Mouse (Mus musculus): Measurements from ENCODE around the gene Wdr60. TPM values are rescaled to one million over a fixed set of nuclear protein-coding genes. Genes with fewer than 3 reads are reported as not detected.
"Not testable (repeated sequence)": the region's sequence is repeated elsewhere in the genome, so short reads cannot be mapped to it uniquely, and the experiment has no call there.

Gene Wdr60
- total RNA-seq (2021) = 10 to 100 TPM; 11.1 to 12.1 TPM
- long read RNA-seq, experiment 1, partial matches to known transcripts = 1 of 6 reads
- long read RNA-seq, experiment 1, other reads (novel, unspliced or antisense) = 3 of 6 reads
- long read RNA-seq, experiment 2, transcript Wdr60-201 (22 exons, 3,721 nt) = major isoform, 12 of 23 reads
- long read RNA-seq, experiment 2, partial matches to known transcripts = 4 of 23 reads
- long read RNA-seq, experiment 2, other reads (novel, unspliced or antisense) = 5 of 23 reads

DNA sequence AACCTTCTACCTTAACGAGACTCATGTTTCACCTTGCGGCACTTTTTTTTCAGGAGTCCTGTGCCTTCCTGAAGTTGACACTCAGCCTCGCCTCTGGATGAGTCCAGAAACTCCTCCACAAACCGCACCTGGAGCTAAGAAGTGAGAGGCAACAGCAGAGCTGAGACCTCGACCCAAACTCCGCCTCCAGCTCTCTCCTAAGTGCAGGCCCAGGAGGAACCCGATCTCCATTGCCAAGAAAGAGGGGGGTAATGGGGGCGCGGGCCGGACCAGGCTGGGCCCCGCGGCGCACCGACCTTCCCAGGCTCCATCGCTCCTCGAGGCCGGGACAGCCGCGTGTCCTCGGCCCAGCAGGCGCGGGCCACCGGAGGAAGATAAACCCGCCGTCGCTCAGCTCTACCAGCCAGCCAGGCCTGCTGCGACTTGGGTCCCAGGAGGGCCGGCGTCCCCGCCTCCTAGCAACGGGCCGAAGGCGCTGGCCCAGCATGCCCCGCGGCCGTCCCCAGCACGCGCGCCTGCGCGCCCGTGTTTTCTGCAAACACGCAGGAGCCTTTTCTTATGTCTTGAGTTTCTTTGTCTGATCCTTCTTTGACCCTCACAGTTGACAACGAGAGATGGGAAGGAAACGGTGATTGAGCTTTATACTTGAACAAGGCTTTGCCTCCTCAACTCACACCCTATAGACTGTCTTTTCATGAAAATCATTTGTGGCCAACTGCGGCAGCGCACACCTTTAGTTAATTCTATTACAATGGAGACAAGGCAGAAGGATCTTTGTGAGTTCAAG is at the start of gene Wdr60:
Gene Wdr60, minus strand, starts transcription at position 468 of the 787 bp plus-strand sequence.
- peak; percentile 77 to 80 for DNase-seq (ENCODE audit: low spot score in 2 of 2)

DNA sequence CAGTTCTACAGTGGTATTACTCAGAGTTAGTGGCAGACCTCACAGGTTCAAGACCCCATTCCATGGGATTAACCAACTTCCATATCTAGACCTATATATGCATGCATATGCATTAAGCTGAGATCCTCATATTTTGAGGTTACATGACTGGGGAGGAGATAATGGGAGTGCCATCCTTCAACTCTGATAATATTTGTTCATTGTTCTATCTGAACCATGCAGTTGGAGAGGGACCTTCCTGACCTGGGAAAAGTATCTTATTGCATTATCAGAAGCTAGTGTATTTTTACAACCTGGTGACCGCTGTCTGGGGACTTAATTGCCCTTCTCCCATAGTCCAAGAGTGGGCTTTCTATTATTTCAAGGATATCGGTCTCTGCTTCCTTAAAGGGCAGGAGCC is 45.8 kb upstream of the Wdr60 start:
- DNase-seq (ENCODE audit: low spot score in 2 of 2) = no peak

DNA sequence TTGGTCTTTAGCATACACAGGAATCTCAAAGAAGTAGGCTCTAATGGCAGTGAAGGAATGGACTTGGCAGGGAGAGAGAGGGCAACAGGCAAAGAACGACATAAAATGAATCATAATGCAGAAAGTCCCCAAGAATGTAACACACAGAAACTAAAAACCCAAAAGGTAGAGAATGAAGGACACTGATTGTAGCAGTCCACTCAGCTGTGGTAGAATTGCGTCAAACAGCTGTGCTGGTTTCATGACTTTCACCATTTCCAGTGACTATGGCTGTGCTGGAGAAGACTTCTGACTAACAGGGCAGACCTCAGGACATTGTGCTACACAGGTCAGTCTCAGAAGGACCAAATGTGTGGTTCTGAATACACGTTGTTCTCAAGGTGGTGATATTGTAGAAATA is 45.0 kb upstream of the Wdr60 start:
- no peak for DNase-seq (ENCODE audit: low spot score in 2 of 2)

DNA sequence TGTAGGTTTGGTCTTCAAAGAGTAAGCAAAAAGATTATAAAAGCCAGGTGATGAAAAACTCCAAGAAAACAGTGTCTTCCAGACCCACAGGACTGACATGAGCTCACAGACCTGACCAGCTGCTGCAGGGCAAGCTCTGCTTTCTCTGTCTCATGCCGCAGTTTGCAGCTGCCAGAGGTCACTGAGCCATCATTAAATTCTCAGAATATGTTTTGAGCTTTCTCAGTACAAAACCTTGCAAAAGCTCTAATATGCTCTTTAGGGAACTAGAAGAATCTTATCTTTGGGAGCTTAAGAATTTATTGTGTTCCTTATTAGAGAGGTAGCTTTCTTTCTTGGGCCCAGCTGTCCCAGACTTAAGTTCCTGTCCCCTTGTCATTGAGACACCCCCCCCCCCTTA is 43.2 kb upstream of the Wdr60 start:
- DNase-seq (ENCODE audit: low spot score in 2 of 2) = no peak

DNA sequence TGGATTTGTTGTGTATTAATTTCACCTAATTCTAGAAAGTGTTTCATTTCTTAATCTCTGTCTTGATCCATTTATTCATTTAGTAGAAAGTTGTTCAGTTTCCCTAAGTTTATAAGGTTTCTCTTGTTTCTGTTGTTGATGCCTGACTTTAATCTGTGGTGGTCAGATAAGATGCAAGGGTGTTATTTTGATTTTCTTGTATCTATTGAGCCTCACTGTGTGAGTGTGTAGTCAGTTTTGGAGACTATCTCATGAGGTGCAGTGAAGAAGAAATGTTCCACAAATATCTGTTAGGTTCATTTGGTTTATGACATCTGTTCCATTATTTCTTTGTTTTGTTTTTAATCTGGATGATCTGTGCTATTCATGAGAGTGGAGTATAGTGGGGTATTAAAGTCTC is 39.4 kb upstream of the Wdr60 start:
- DNase-seq (ENCODE audit: low spot score in 2 of 2) = no peak

DNA sequence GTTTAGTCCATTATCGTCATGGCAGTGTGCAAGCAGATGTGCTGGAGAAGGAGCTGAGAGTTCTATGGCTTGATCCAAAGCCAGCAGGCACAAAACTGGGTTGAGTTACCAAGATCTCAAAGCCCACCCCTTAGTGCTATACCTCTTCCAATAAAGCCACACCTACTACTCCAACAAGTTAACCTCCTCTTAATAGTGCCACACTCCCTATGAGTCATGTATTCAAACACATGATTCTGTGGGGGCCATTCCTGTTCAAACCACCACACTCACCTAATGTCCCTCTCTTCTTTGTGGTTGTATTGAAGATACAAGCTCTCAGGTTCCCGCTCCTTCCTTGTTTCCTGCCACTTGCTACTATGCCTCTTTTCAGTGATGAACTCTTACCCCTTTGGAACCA is 37.1 kb upstream of the Wdr60 start:
- no peak for DNase-seq (ENCODE audit: low spot score in 2 of 2)

DNA sequence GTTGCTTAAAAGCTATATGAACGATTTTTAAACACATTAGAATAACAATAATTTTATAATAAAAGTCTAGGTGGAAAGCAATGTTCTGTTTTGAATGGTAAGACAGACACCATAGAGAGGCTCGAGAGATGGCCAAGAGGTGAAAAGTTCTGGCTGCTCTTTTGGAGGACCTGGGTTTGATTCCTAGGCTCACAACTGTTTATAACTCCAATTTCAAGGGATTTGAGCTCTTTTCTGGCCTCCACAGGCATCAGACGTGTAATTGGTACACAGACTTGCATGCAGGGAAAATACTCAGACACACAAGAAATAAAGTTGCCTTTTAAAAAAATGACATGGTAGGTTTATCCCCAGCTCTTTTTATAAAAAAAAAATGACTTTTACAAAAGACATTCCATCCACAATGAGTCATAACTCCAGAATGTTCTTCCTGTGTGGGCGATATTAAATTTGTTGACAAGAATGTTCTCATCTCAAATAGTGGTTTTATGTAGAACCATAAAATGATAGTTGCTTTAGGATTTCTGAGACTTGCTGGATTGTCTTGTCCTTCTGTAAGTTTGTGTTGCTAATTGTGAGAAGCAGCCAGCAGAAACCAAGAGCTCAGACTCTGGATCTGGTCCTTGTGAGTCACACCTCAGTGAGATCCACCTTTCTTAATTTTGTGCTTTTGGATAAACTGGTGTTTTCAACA is 30.9 kb upstream of the Wdr60 start:
- DNase-seq (ENCODE audit: low spot score in 2 of 2) = no peak

DNA sequence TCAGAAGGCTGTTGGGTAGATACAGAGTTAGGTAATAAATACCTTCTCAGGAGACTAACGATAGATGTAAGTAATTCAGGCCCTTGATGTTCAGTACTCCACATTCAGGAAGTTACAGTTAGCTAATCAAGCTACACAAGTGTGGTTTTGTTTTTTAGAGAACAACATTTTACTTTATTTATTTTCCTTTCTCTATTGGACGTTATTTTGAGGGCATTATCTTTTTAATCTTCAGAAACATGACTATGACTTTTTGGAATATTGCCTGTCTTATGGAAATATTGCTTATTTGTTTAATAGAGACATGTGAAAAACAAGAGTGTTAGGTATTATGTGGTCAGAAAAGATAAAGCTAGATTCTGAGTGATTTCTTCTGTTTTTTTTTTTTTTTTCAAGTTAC is 30.4 kb upstream of the Wdr60 start:
- no peak for DNase-seq (ENCODE audit: low spot score in 2 of 2)

DNA sequence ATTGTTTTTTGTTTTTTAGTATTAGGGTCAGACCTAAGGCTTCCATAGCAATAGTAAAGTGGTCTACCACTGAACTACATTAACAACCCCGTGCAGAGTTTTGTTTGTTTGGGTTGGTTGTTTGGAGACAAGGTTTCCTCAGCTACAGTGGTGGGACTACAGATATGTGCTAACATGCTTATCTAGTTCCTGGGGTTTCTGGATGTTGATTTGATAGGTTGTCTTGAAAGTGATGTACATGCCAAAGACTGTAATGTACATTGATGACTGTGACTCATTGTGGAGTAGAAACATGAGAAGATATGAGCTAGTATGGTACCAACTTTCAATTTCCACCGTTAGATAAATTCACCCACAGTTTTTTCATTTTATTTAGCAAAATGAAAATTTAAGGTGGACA is 20.7 kb upstream of the Wdr60 start:
- no peak for DNase-seq (ENCODE audit: low spot score in 2 of 2)

DNA sequence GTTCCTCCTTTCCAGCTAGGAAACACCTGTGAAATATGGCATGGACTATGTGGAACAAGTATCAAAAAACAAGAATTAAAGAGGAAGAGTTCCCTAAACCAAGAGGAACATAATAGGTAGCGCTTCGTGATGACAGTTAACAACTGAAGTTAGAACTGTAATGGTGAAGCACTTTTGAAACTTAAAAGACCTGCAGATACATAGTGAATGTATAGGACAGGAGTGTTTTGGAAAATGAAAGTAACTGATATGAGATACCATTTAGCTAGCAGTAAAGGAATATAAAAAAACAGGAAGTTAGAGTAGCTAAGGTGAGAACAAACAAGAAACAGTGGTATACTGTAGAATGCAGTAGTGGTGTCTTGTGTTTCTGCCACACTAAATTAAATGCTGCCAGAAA is 20.0 kb upstream of the Wdr60 start:
- no peak for DNase-seq (ENCODE audit: low spot score in 2 of 2)

DNA sequence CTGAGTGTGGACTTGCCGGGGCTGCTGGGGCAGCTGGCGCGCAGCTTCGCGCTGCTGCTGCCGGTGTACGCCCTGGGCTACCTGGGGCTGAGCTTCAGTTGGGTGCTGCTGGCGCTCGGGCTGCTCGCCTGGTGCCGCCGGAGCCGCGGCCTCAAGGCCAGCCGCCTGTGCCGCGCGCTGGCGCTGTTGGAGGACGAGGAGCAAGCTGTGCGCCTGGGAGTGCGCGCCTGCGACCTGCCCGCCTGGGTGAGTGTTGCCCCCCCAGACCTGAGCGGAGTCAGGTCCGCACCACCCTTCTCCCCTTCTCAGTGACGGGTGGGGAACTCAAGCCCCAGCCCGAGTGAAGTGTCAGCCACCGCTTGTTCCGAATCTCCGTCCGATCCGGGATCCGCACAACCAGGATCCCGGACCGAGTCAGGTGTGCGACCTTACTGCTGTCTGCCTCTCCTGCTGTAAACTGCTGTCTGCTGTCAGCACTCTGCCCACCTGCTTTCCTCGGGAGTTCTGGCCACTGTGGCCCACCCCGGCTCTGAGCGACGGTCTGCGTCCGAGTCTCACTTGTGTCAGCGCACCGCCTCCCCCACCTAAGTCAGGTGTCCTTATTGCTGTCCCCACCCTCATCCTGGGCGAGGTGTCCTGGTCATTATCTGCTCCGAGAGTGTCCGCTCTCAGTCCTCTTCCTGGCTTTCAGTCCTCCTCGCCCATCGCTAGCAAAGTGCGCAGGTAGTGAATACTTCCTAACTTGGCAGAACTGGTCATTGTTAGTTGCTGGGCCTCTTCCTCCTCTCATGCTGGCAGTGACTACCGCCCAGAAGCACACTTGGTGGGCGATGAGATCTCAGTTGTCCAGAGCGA is 18.8 kb upstream of the Wdr60 start:
- no peak for DNase-seq (ENCODE audit: low spot score in 2 of 2)

DNA sequence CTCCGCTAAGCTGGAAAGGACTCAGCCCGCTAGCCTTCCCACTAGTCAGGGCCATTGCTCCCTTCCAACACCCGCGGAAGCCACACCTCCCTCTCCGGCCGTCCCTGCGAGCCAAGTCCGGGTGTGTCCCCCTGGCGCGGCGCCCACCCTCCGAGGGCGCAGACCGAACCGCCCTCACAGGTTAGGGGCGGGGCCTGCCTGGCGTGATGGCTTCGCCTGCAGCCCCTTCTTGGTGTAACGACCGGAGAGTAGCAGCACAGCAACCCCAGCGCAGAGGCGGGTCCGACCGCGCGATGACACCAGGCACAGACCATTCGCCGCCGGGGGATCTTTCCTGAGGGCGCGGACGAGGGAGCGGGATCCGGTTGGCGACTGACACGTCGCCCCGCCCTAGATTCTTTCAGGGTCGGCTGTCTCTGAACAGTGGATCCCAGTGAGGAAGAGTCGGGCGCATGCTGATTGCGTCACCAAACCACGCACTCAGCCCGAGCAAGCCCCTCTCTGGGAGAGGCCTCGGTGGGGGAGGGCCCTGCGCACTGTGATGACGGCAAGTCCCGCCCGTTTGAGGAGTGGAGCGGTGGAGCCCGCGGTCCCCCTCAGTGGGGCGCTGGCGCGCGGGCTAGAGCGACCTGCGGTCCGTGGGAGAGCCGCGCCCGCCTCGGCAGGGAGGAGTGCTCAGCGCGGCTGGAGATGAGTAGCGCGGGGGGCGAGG is 18.0 kb upstream of the Wdr60 start, which contains the start of gene Esyt2:
Gene Esyt2, plus strand, starts transcription at position 544 of the 712 bp plus-strand sequence.
- peak; percentile 99 for DNase-seq (ENCODE audit: low spot score in 2 of 2)

DNA sequence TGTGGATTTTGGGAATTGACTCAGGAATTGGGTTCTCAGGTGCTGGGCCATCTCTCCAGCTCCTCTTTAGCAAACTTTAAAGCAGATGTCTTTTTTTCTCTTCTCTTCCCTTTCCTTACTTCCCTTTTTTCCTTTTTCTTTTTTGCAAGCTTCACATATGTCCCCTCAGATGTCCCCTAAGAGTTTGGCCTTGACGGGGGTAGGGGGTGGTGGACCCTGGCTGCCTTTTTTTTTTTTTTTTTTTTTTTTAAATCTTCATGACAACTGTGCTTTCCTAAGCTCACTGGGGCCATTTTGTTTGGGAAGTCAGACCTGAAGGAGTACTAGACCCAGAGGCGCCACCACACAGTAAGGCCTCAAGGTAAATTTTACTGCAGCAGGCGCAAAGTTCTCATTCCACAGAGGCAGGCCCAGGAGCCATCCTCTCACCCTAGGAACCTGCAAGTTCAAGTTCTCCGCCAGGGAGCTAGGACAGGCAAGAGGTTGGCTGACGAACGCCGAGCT is 17.4 kb upstream of the Wdr60 start:
- DNase-seq (ENCODE audit: low spot score in 2 of 2) = no peak

DNA sequence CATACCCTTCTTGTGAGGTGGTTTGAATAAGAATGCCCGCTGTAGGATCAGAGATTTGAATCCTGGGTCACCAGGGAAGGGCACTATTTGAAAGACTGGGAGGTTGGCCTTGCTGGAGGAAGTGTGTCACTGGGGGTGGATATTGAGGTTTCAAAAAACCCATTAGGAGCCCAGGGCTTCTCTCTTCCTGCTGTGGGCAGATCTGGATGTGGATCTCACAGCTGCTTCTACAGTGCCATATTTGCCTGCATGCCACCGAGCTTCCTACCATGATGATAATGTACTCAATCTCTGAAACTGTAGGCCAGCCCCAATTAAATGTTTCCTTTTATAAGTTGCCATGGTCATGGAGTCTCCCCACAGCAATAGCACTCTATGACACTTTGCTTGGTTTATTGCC is 16.4 kb upstream of the Wdr60 start:
- no peak for DNase-seq (ENCODE audit: low spot score in 2 of 2)

DNA sequence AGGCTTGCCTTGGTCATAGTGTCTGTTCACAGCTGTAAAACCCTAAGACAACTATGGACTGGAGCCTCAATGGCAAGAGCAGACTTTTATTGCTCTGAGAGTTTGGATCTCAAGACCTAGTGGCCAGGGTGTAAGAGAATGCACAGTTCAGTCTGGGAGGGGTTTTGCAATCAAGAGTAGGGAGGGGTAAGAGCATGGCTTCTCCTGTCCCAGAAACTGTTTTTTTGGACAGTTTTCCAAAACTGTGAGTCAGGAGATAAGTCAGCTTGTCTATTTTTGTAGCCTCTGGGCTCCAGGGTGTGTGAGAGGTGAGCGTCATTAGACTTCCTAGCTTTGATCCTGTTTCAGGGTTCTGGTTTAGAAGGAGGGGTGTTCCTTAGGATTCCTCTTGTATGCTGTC is 15.7 kb upstream of the Wdr60 start:
- DNase-seq (ENCODE audit: low spot score in 2 of 2) = no peak

DNA sequence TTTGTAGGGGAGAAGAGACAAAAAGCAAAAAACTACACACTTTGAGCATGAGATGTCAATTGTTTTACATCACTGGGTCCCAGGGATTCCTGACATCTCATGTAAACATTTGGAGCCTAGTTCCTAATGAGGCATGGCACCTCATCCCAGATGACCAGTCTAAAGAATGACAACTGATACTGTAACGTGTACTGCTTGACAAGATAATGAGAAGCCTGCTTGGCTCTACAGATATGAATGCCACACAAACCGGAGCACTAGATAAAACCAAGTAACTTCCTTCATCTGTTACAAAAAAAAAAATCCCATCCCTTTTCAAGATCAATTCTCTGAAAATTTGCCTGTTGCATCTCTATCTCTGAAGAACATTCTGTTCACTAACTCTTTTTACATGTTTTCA is 14.1 kb upstream of the Wdr60 start:
- no peak for DNase-seq (ENCODE audit: low spot score in 2 of 2)

DNA sequence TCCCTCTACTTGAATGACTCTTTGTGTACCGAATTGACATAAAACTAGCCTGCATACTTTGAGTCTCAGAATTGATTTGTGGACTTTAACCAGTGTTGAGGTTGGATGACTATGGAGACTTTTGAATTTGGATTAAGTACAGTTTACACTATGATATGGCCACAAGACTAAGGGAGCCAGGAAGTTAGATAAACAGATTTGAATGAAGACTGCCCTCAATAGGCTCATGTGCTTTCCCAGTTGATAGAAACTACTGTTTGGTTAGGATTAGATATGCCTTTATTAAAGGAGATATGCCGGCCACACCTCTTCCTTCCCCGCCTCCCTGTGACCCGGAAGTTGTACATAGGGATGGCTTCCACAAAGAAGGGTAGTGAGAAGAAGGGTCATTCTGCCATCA is 12.8 kb upstream of the Wdr60 start:
- DNase-seq (ENCODE audit: low spot score in 2 of 2) = no peak

DNA sequence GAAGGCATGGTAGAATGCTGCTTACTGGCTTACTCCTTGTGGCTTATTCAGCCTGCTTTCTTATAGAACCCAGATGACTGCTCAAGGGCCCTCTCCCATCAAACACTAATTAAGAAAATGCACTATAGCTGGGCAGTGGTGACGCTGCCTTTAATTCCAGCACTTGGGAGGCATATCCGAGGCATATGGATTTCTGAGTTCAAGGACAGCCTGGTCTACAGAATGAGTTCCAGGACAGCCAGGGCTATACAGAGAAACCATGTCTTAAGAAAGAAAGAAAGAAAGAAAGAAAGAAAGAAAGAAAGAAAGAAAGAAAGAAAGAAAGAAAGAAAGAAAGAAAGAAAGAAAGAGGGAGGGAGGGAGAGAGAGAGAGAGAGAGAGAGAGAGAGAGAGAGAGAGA is 12.3 kb upstream of the Wdr60 start, which contains the start of gene Gm11027:
Gene Gm11027, plus strand, starts transcription at position 301 of the 400 bp plus-strand sequence.
- not testable (repeated sequence) for DNase-seq (ENCODE audit: low spot score in 2 of 2)

DNA sequence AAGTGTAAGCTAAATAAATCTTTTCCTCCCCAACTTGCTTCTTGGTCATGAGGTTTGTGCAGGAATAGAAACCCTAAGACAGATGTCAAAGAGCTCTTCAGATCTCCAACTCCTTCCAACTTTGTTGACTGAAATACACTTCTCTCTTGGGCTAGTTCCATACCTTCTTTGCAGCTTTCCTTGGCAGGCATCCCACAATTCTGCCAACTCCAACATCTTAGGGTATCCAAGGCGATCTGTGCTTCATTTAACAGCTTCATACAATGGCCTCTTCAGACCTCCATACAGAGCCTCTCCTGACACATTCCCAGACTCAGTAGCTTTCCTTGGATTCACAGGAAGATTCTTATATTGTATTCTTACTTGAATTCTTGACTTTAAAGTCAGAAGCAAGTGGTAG is 10.9 kb upstream of the Wdr60 start:
- DNase-seq (ENCODE audit: low spot score in 2 of 2) = no peak

DNA sequence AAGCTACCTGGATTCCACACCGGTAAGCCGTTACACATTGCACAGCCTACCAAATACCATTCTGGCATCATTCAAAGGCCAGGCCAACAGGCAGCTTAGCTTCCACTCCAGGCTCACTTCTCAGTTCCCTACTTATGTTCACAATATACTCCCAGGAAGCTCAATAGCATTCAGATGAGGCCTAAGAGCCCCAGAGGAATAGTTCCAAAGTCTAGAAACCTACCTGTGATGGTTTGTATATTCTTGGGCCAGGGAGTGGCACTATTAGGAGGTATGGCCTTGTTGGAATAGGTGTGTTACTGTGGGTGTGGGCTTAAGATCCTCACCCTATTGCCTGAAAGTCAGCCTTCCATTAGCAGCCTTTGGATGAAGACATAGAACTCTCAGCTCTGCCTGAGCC is 8.2 kb upstream of the Wdr60 start:
- DNase-seq (ENCODE audit: low spot score in 2 of 2) = no peak
